Mouse (Mus musculus) heart, embryonic 11.5 days (tissue): ENCODE data around the gene Angptl4. TPM values are rescaled to one million over a fixed set of nuclear protein-coding genes. Genes with fewer than 3 reads are reported as not detected.

Source experiments
- ATAC-seq: fragments of 200-750 bp; cut with Nextera tagmentation; replicated peaks from 2 replicates; pipeline ENCODE4 v1.8.0; 2017; ENCODE audit warnings: moderate library complexity; ENCODE audit not compliant: insufficient number of reproducible peaks, low FRiP score, low TSS enrichment
- H3K27ac ChIP-seq: fragments of 300-500 bp; sonication (generic); 2 replicates; pipeline ENCODE4 v1.5.1; 2014; ENCODE audit warnings: mild to moderate bottlenecking, low read depth, low read length
- H3K27me3 ChIP-seq: fragments of 300-500 bp; sonication (generic); 2 replicates; pipeline ENCODE4 v1.6.1; 2014; ENCODE audit warnings: mild to moderate bottlenecking, low read length, mixed read lengths; ENCODE audit not compliant: control insufficient read depth, insufficient read depth
- H3K36me3 ChIP-seq: fragments of 300-500 bp; sonication (generic); 2 replicates; pipeline ENCODE4 v1.6.1; 2014; ENCODE audit warnings: mild to moderate bottlenecking, low read length, moderate library complexity, mixed read lengths; ENCODE audit not compliant: control insufficient read depth, insufficient read depth
- H3K4me1 ChIP-seq: fragments of 300-500 bp; sonication (generic); 2 replicates; pipeline ENCODE4 v1.6.1; 2014; ENCODE audit warnings: low read length; ENCODE audit not compliant: control insufficient read depth, insufficient read depth
- H3K4me2 ChIP-seq: fragments of 300-500 bp; sonication (generic); 2 replicates; pipeline ENCODE4 v1.6.1; 2014; ENCODE audit warnings: mild to moderate bottlenecking, moderate library complexity
- H3K4me3 ChIP-seq: fragments of 300-500 bp; sonication (generic); 2 replicates; pipeline ENCODE4 v1.5.1; 2014; ENCODE audit warnings: low read depth, low read length
- H3K9ac ChIP-seq: fragments of 300-500 bp; sonication (generic); 2 replicates; pipeline ENCODE4 v1.6.1; 2014; ENCODE audit warnings: mild to moderate bottlenecking, low read depth, low read length, moderate library complexity
- H3K9me3 ChIP-seq: fragments of 300-500 bp; sonication (generic); replicated peaks from 2 replicates; pipeline ENCODE4 v1.6.1; 2016; ENCODE audit warnings: low read length; ENCODE audit not compliant: control insufficient read depth
- WGBS: fragments of 180-500 bp; shearing (Covaris S2); extraction: QIAGEN DNeasy Blood & Tissue Kit; methylation state at CpG from one replicate; pipeline ENCODE4 v1.1.7; 2014; ENCODE audit not compliant: insufficient replicate concordance; 5-methylcytosine and 5-hydroxymethylcytosine counted together
- polyA plus RNA-seq: library from polyadenylated mRNA; unstranded; fragments of >200 nt; fragmentation: Nextera tagmentation; extraction: Ambion mirVana; gene quantifications from 2 replicates; pipeline ENCODE4 v1.2.1, GENCODE M21; 2014

Angptl4 gene
- polyA plus RNA-seq, 1 experiment from 2014 or later: 10.5 TPM

DNA sequence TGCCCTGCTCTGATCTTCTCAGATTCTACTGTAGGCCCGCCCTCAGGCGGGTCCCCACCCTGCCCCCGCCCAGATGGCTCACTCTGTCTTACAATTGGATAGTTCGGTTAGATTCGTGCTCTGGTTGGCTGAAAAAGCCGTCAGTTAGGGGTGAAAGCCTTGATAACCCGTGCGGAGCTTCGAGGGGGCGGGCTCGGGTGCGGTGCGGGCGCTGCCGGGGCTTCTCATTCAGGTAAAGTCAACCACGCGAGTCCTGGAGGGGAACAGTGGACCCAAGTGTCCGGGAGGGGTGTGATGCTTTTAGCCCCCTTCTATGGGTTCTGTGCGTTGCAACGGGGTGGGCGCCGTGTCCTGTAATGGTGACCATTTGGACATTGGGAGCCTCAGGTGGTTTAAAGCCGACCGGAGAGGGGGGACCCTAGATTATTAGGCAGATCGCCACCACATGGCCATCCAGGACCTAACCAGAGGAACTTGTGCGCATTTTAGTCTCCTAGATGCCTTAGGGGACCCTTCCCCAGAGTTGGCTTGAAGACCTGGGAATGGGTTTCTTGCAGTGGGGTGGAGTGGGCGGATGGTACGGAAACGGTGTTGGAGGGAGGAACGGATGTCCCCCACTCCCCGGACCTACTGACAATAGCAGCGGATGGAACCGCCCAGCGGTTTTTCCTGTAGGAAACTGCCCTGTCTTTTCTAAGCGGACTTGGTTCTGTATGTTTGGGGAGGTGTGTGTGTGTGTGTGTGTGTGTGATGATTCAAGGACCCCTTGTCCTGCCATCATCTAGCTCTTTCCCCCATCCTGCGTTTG lies 28.9 kb upstream of the Angptl4 start, which contains the start of gene Kank3:
Gene Kank3, plus strand, starts transcription at position 186 of the 808 bp plus-strand sequence.
- ATAC-seq: peak; percentile 89
- Histone ChIP-seq H3K27me3 (peaks cover 13% of the 10 kb centered on the region), H3K36me3 (no peaks in the 10 kb centered on the region)

DNA sequence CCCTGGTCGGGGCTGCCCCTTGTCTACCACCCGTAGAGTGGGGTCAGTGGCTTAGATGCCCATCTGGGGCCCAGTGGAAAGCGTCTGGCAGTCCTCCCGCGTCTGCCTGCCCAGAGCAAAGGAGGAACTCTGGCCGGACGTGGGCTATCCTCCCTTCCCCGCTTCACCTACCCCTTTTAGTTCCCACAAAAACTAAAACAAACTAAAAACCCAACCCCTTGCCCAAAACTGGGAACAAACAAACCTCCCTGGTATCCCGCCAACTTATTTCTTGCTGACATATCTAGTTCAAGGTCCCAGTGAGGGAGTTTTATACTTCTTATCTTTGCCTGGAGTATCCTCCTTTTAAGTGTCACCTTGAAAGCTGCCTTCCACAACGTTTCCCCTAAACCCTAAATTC lies 26.6 kb upstream of the Angptl4 start:
- H3K4me3 ChIP-seq: no peak overlapping the region
- 35% methylated on average over 10 of the region's 10 CpGs for WGBS
- H3K27me3 ChIP-seq: peaks cover 8% of the 10 kb centered on the region
- H3K9ac ChIP-seq: no peak overlapping the region
- ATAC-seq: no peak
- H3K4me1 ChIP-seq: peaks cover 13% of the 10 kb centered on the region
- no peaks in the 10 kb centered on the region for H3K36me3 ChIP-seq
- H3K4me2 ChIP-seq: no peak overlapping the region
- no peak overlapping the region for H3K27ac ChIP-seq
- no peaks in the 10 kb centered on the region for H3K9me3 ChIP-seq

More for the DNA sequence above, 28.9 kb upstream of the Angptl4 start, which contains the start of gene Kank3:
- peak within 1 kb of the TSS; percentile 75 for H3K27ac ChIP-seq
- H3K4me2 ChIP-seq: peak within 1 kb of the TSS; percentile 88
- no peaks in the 10 kb centered on the region for H3K9me3 ChIP-seq
- WGBS: under 1% methylated on average over 36 of the region's 36 CpGs
- peak within 1 kb of the TSS; percentile 66 for H3K9ac ChIP-seq
- H3K4me1 ChIP-seq: peaks cover 9% of the 10 kb centered on the region
- peak within 1 kb of the TSS; percentile 64 for H3K4me3 ChIP-seq

DNA sequence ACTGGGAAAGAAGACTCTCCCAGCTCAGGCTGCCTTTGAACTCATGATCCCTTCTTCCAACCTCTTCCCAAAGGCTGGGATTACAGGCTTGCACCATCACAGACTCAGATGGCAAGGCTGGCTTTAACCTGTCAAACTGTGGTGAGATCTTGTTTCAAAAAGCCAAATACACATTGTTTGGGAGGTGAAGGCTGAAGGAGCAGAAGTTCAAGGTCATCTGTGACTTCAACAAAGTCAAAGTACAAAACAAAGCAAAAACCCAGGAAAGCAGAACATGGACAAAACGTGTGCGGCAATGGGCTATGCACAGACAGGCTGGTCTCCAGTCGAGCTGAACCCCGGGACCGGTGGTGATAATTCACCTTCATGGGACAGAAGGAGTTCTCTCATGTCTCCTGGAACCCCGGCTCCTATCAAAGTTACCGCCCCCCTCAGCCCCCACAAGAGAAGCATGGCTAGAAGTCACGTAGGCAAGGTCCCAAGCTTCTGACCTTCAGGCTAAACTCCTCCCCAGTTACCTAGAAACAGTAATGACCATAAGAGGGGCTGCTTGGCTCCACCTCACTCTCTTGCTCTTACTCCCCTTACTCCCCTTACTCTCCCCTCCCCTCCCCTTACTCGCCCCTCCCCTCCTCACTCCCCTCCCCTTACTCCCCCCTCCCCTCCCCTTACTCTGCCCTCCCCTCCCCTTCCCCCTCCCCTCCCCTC lies 25.7 kb upstream of the Angptl4 start:
- no peak overlapping the region for H3K27ac ChIP-seq
- peaks cover 11% of the 10 kb centered on the region for H3K27me3 ChIP-seq
- no peaks in the 10 kb centered on the region for H3K36me3 ChIP-seq
- no peak overlapping the region for H3K9ac ChIP-seq
- no peak for ATAC-seq
- no peak overlapping the region for H3K4me3 ChIP-seq
- peaks cover 9% of the 10 kb centered on the region for H3K4me1 ChIP-seq
- no peak overlapping the region for H3K4me2 ChIP-seq
- 39% methylated on average over 9 of the region's 9 CpGs for WGBS
- no peaks in the 10 kb centered on the region for H3K9me3 ChIP-seq

DNA sequence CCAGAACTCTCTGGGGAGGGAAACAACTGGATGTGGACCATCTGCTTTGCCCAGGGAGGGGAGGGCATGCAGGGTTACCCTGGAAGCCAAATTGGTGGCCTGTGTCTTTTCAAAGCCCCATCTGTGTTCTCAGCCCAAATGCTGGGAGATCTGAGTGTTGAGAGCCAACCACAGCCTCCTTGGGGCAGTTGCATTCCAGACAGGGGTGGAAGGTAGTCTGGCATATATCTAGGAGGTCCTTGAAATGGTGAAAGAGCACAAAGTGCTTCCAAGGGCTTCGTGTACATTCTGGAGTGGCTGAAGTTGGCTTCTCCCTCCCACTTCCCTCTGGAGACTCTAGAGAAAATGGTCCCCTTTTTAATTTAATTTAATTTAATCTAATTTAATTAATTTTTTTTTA lies 23.1 kb upstream of the Angptl4 start:
- Histone ChIP-seq H3K4me1 (0 out of 2 replicates have a peak, but pooled peaks cover 3% of the 10 kb centered on the region), H3K9me3 (no peaks in the 10 kb centered on the region), H3K27ac (no peak overlapping the region), H3K36me3 (no peaks in the 10 kb centered on the region), H3K4me3 (no peak overlapping the region), H3K9ac (no peak overlapping the region), H3K27me3 (peaks cover 11% of the 10 kb centered on the region), H3K4me2 (no peak overlapping the region)
- WGBS: 29% methylated on average over 1 of the region's 1 CpGs
- ATAC-seq: 0 out of 2 replicates have a peak, but pooled peaks have one; percentile 10

DNA sequence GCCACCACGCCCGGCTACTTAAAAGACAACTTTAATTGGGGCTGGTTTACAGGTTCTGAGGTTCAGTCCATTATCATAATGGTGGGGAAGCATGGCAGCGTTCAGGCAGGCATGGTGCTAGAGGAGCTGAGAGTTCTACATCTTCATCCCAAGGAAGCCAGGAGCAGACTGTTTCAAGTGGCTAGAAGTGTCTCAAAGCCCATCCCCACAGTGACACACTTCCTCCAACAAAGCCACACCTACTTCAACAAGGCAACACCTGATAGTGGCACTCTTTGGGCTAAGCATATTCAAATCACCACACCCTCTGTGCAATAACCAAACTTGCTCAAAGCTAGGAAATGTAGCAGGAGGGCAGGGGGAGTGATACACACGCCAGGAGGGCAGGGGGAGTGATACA lies 22.6 kb upstream of the Angptl4 start:
- ATAC-seq: no peak
- Histone ChIP-seq H3K9me3 (no peaks in the 10 kb centered on the region), H3K27ac (no peak overlapping the region), H3K9ac (no peak overlapping the region), H3K4me1 (0 out of 2 replicates have a peak, but pooled peaks cover 3% of the 10 kb centered on the region), H3K36me3 (no peaks in the 10 kb centered on the region), H3K4me2 (no peak overlapping the region), H3K27me3 (peaks cover 14% of the 10 kb centered on the region), H3K4me3 (no peak overlapping the region)
- WGBS: 54% methylated on average over 4 of the region's 4 CpGs

DNA sequence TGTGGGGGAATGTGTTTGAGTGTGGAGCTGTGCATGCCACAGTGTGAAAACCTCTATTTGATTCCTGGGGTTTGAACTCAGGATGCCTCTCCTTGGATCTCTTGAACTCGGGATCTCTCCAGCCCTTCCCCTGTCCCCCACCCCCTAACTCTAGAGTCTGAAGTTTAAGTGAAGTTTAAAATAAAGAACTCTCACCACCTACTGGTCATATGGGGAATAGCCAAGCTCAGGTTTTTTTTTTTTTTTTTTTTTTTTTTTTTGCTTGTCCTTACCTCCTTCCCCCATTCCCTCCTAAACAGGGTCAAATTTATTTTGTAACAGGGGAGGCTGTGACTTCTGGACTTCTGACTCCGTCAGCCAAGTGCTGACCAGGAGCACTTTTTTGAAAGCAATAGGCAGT lies 20.6 kb upstream of the Angptl4 start:
- Histone ChIP-seq H3K27ac (no peak overlapping the region), H3K4me3 (no peak overlapping the region), H3K4me1 (0 out of 2 replicates have a peak, but pooled peaks cover 3% of the 10 kb centered on the region), H3K4me2 (no peak overlapping the region), H3K9ac (no peak overlapping the region), H3K9me3 (no peaks in the 10 kb centered on the region), H3K36me3 (no peaks in the 10 kb centered on the region), H3K27me3 (peaks cover 12% of the 10 kb centered on the region)
- no peak for ATAC-seq
- WGBS: 3% methylated on average over 2 of the region's 2 CpGs

DNA sequence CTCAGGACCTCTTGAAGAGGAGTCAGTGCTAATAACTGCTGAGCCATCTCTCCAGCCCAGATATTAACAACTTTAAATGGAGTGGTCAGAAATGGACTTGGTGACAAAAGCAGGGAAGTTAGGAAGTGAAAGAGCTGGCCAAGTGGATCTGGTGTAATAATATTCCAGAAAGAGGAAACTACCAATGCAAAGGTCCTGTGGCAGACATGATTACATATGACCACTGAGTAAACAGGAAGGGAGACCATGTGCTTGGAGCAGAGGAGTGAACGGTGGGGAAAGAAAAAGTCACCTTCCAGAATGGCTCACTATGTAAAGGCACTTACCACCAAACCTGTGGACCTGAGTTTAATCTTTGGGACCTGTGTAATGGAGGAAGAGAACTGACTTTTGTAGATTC lies 17.6 kb upstream of the Angptl4 start:
- H3K9ac ChIP-seq: no peak overlapping the region
- peaks cover 10% of the 10 kb centered on the region for H3K27me3 ChIP-seq

DNA sequence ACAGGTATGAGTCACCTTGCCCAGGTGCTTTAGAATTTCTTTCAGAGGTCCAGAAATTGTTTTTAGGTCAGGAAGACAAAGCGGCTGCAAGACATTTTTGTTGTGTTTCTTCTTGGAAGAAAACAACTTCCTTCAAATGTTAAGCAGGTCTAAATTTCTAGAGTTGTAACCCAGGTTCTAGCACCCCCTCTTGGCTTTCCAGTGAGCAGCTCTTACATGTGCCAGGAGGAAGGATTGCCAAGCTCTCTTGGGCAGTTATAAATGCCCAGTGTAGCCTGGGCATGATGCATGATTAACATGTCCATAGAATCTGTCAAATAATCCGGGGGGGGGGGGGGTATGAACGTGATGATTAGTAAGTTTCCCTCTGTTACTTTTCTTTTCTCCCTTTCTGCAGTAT lies 16.7 kb upstream of the Angptl4 start:
- Histone ChIP-seq H3K27ac (no peak overlapping the region), H3K36me3 (no peaks in the 10 kb centered on the region), H3K4me1 (no peaks in the 10 kb centered on the region), H3K9me3 (no peaks in the 10 kb centered on the region), H3K27me3 (peaks cover 15% of the 10 kb centered on the region), H3K9ac (no peak overlapping the region), H3K4me3 (no peak overlapping the region), H3K4me2 (no peak overlapping the region)
- WGBS: 49% methylated on average over 3 of the region's 3 CpGs
- no peak for ATAC-seq

More for the DNA sequence above, 17.6 kb upstream of the Angptl4 start:
- Histone ChIP-seq H3K9me3 (no peaks in the 10 kb centered on the region), H3K27ac (no peak overlapping the region), H3K36me3 (no peaks in the 10 kb centered on the region), H3K4me2 (no peak overlapping the region), H3K4me3 (no peak overlapping the region), H3K4me1 (no peaks in the 10 kb centered on the region)
- ATAC-seq: no peak
- 58% methylated on average over 1 of the region's 1 CpGs for WGBS
